Mouse (Mus musculus): Measurements from ENCODE around the gene Milr1.

The Milr1 gene

DNA sequence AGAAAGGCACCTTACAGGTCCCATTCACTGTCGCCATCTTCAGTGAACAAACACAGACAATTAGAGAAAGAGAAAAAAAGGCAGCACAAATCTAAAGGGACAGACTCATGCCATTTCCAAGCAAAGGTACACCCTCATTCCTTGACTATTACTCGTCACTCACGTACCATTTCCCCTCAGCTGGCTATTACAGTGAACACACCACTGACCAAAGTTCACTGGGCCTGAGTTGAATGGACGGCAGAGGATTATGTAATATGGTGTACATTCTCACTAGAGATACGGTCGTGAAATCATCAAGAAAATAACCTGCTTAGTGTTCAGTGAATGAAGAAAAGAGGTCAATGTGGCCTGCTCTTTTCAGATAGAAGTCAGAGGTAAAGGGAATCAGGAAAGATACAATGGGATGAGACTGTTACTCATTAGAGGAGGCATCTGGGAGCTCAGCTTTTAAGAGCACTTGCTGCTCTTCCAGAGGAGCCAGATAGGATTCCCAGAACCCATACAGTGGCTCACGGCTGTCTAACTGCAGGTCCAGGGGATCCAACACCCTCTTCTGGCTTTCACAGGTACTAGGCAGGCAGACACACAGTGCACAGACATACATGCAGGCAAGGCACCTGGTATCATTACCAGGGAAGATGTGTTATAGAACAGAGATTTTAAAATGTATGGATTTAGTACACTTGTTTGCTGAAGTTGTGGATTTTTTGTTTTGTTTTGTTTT, 61.5 kb downstream of the Milr1 start:
- no peak for DNase-seq (ENCODE audit: low spot score in 2 of 2)

DNA sequence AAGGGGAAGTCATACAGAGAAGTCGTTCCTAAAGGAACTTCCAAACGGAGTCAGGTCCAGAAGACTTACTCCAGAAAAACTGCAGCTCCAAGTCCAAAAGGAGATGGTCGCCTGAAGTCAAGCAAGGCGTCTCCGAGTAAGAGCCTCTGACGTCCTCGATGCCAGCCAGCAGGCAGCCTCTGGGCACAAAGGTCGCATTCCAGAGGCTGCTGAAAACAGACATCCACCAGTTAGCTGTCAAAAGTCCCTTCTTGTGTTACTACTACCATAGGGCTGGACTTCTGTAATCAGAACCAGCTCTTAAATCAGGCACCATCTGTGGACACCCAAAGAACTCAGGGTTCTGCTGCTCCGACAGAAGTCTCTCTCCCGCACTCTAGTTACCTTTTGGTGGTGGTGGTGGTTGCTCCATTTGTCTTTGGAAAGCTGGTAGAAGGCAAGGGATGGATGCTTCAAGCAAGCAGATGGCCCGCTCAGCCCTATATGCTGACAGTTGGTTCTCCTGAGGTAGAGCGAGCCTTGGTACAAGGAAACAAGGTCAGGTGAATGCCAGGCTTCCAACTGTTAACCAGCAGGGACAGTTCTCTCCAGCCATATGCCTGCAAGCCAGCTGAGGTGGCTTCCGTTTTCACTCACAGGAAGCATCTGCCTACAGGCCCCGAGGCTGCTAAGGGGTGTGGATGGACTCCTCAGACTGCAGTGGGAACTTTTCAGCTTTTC, 63.7 kb downstream of the Milr1 start:
- no peak for DNase-seq (ENCODE audit: low spot score in 2 of 2)

DNA sequence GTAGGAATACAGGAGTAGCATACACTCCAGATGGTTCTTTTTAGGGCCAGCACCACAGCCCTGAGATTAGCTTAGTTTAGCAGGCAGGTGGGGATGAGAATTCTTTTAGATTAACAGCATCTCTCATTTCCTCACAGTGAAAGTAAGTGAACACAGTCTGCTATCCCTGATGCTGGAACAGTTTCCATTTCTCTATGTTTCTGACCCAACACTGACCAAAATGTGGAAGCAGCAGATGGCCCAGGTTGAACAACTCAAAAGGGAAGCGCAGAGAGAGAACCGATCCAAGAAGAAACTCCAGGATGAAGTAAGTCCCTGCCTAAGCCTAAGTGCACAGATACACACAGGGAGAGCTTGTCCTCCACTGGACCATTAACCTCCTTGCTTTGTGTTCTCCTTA, 64.3 kb downstream of the Milr1 start:
- DNase-seq (ENCODE audit: low spot score in 2 of 2): no peak

DNA sequence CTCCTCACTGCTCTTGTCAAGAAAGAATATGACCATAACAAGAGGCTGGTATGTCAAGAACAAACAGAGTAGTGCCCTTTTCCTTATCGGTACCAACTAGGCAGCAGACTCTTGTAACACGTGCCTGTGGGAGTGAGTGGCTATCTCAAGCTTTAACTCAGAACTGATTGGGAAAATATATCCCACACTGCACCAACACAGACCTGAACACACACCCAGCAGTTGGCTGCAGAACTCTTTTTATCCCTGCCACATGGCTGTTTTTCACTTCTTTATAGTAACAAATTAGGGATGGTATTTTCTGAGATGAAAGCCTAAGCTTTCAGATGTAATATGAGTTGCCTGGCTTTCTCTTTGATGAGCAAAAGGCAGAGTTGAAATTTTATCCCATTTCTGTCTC, 64.7 kb downstream of the Milr1 start:
- DNase-seq (ENCODE audit: low spot score in 2 of 2): no peak

DNA sequence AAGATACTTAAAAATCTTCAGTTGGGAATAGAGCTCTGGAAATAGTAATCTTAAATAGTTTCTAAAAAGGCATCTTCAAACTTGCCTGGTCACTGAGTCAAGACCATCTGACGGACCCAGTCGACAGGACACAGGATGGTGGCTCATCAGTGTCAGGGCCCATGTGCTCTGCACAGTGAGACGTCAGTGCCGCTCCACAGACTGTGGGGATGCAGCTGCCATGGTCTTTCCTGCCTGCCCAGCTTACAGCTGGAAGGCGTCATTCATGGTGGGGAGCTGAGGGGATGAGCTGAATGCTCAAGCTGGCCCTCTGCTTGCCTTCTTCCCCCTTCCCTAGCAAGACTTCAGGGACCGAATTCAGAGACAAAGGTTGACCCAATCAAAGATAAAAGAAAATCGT, 65.3 kb downstream of the Milr1 start:
- DNase-seq (ENCODE audit: low spot score in 2 of 2): no peak

DNA sequence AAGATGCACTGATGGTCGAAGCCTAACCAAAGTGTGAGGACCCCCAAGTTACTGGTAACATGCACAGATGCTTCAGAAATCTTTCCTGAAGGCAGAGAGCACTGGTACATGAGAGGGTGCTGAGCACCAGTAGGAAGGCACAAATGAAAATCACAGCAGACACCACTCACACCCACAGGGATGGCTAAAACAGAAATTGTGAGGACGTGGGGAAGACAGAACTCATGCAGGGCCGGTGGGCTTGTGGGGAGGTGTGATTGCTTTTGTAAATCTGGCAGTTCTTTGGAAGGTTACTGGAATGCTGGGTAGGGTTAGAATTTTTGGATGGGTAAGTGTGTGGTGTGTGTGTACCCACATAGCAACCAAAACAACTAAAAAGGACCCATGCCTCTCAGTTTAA, 66.1 kb downstream of the Milr1 start:
- no peak for DNase-seq (ENCODE audit: low spot score in 2 of 2)

DNA sequence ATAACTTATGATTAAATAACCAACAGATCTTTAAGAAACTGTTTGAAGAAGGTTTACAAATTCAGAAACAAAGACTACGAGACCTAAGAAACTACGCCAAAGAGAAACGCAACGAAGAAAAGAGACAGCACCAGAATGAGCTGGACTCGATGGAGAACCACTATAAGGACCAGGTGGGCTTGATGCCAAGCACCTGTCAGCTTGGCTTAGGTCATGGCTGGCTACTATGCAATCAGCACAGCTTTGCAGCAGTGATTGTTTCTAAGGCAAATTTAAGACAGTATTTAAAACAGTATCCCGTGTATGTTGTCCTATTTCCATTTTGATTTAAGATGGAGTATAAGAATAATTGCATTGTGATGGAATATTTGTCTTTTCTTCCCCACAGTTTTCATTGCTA, 66.8 kb downstream of the Milr1 start:
- no peak for DNase-seq (ENCODE audit: low spot score in 2 of 2)

DNA sequence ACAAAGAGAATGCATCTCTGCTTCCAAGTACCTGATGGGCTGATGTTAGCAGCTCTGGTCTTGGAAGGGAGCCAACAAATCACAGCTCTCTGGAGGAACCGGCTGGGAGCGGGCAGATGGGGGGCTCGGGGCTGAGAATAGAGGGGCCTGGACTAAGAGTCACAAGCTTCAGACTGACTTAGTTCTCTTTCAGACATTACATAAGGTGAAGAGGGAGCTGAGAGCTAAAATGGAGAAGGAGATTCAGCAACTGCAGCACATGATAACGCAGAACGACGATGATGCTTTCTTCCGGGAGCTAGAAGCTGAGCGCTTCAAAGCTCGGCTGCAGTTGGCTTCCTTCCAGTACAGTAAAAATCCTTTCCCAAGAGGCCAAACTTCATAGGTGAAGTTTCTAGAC, 67.3 kb downstream of the Milr1 start:
- DNase-seq (ENCODE audit: low spot score in 2 of 2): no peak
